Mouse (Mus musculus): Measurements from ENCODE around the gene Gspt1.
A peak's percentile ranks its signal among the peaks of the same experiment; 100 is the strongest.

Gspt1 gene

GRCm38 (mm10) chr16:11202571-11203554, 51.3 kb downstream of the Gspt1 start, which contains the start of gene Rsl1d1:
Gene Rsl1d1 (minus strand): TSS chr16:11203331.
- peak; percentile 98 for DNase-seq (ENCODE audit: low read depth)

- DNase-seq (ENCODE audit: low read depth), result no peak
Measured at GRCm38 (mm10) chr16:11201740-11202394, 52.3 kb downstream of the Gspt1 start.

- DNase-seq (ENCODE audit: low read depth), result no peak
Measured at GRCm38 (mm10) chr16:11200247-11200646, 53.9 kb downstream of the Gspt1 start.

GRCm38 (mm10) chr16:11198467-11198866, 55.7 kb downstream of the Gspt1 start:
- no peak for DNase-seq (ENCODE audit: low read depth)

- DNase-seq (ENCODE audit: low read depth), result no peak
Measured at GRCm38 (mm10) chr16:11197052-11197451, 57.1 kb downstream of the Gspt1 start.

GRCm38 (mm10) chr16:11193231-11193630, 60.9 kb downstream of the Gspt1 start:
- DNase-seq (ENCODE audit: low read depth), result no peak

- no peak for DNase-seq (ENCODE audit: low read depth)
Measured at GRCm38 (mm10) chr16:11190150-11190549, 64.0 kb downstream of the Gspt1 start.

GRCm38 (mm10) chr16:11177404-11177803, 76.7 kb downstream of the Gspt1 start:
- peak; percentile 47 for DNase-seq (ENCODE audit: low read depth)

GRCm38 (mm10) chr16:11176884-11177244, 77.3 kb downstream of the Gspt1 start:
- DNase-seq (ENCODE audit: low read depth), result no peak

GRCm38 (mm10) chr16:11176208-11176883, 77.8 kb downstream of the Gspt1 start, which contains the start of gene Zc3h7a:
Gene Zc3h7a (minus strand): TSS chr16:11176393.
- DNase-seq (ENCODE audit: low read depth), result peak; percentile 94

GRCm38 (mm10) chr16:11175489-11176207, 78.5 kb downstream of the Gspt1 start:
- DNase-seq (ENCODE audit: low read depth), result no peak

- no peak for DNase-seq (ENCODE audit: low read depth)
Measured at GRCm38 (mm10) chr16:11175100-11175488, 79.0 kb downstream of the Gspt1 start.

GRCm38 (mm10) chr16:11174671-11175081, 79.4 kb downstream of the Gspt1 start:
- DNase-seq (ENCODE audit: low read depth), result peak; percentile 83

GRCm38 (mm10) chr16:11171679-11172078, 82.4 kb downstream of the Gspt1 start:
- no peak for DNase-seq (ENCODE audit: low read depth)
